Mouse (Mus musculus) thymus, adult 18-20 months (tissue): ENCODE measurements around the gene Cnnm2.

Experiments used
- DNase-seq, 2 experiments: peaks; one replicate each; pipeline ENCODE4 v3.0.0; 2022; ENCODE audit warnings: mixed read lengths in 2 of 2

The Cnnm2 gene

DNA sequence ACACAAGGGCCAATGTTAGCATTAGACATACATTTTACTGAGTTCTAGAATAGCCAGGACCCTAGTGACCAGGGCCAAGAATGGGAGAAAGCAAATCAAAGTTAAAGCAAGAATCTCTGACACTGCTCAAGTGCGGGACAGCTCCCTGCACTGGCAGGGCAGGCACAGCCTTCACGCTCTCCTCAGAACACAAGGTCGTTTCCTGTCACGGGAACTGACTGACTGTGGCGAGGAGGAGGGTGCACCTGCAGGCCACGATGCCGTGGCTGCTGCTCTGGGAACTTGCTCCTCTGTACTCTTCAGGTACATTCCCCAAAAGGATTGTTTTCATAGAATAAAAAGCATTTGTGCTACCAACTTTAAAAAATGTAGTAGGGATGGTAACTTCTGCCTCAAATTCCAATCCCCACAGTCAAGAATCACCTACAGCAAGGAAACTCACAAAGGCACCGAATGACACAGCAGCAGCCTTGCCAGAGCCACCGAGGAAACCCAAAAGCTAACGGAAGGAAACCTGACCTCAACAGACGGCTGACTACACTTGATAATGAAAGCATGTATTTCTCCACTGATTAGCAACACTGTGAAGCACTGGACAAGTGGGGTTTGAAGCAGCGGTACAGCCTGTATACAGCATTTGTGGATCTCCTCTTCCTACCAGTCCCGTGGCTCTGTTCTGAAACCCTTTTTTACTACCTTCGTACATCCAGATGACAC is 126.6 kb downstream of the Cnnm2 start:
- DNase-seq, result peak; percentile 65 to 74

- DNase-seq, result no peak
These were observed 128.3 kb downstream of the Cnnm2 start for GRCm38 (mm10) chr19:46889666-46890065.

DNA sequence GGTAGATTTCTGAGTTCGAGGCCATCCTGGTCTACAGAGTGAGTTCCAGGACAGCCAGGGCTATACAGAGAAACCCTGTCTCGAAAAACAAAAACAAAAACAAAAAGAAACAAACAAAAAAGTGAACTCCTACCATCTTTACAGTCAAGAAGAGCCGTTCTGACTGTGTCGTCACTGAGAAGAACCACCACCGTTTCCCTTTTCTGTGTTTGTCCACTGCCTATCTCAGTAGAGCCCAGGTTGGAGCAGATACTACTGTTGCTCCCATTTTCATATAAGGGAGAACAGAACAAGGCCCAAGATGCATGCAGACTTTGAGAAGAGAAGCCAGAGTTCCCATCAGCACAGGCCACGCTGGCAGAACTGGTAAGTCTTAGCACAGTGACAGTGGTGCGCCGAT is 129.3 kb downstream of the Cnnm2 start:
- no peak for DNase-seq

DNA sequence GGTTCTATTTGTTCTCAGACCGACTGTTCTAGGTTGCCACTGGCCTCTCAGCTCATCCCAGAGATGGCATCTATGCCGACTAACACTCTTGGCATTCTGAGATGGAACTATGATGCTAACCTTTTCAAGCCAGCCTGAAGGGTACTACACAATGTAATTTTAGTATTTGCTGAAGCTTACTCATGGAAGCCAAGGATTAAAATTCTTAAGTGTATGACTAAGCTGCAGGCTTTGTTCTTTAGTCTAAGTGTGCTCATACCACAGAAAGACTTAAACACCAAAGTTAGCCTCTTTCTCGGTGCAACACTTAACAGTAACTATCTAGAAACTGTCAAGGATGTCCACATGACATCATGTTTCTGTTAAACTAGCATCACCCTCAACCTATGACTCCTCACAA is 131.5 kb downstream of the Cnnm2 start:
- no peak for DNase-seq

DNA sequence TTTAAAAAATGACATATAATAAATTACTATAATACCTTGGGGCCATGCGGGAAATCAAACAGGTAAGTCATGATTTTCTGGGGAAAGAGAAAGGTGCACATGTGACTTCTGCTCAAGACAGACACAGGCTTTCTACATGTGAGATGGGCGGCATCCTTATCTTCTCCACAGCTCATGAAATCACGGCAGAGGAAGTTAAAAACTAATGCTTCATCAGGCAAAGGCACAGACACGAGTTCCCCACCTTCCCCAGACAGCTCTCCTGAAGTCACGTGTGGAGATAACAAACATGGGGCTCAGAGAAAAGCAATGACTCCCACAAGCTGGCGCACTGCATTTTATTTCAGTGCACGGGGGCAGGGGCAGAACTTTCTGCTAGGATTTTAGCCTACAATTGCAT is 132.1 kb downstream of the Cnnm2 start:
- DNase-seq, result no peak

GRCm38 (mm10) chr19:46897135-46897534 is 135.7 kb downstream of the Cnnm2 start:
- DNase-seq, result no peak

GRCm38 (mm10) chr19:46898222-46898621 is 136.8 kb downstream of the Cnnm2 start:
- DNase-seq, result no peak

GRCm38 (mm10) chr19:46899306-46899705 is 137.9 kb downstream of the Cnnm2 start:
- DNase-seq, result no peak

DNA sequence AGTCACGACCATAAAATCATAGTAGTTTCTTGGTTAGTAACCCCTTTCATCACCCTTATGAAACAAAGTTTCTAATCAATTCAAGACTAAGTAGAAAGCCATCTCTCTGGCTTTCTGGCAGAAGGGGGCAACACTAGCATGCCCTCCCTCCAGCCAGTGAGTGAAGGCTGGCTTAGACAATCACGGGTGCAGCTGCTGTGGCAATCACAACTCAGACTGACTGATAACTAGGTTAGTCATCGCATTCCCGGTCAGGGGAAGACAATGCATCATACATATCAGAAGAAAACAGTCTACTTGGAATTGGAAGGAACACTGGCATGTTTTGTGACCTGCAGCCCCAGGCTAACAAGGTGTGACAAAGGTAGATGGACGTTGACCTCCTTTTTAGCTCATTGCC is 138.5 kb downstream of the Cnnm2 start:
- DNase-seq, result no peak

GRCm38 (mm10) chr19:46900786-46901185 is 139.4 kb downstream of the Cnnm2 start:
- no peak for DNase-seq

GRCm38 (mm10) chr19:46901323-46901722 is 139.9 kb downstream of the Cnnm2 start:
- no peak for DNase-seq

DNA sequence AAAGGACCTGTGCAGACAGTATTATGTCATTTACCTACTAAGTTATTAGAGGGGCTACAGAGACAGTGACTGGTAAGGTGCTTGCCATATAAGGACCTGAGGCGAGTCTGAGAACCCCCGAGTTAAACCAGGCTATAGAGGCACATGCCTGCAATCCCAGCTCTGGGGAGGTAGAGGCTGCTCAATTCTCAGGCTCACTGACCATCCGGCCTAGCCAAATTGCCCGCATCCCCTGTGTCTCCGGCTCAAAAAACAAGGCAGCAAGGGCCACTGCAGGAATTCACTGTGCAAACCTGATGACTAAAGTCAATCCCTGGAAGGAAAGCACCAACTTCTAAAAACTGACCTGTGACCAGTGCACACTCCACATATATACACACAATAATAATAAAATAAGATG is 142.0 kb downstream of the Cnnm2 start:
- DNase-seq, result no peak

DNA sequence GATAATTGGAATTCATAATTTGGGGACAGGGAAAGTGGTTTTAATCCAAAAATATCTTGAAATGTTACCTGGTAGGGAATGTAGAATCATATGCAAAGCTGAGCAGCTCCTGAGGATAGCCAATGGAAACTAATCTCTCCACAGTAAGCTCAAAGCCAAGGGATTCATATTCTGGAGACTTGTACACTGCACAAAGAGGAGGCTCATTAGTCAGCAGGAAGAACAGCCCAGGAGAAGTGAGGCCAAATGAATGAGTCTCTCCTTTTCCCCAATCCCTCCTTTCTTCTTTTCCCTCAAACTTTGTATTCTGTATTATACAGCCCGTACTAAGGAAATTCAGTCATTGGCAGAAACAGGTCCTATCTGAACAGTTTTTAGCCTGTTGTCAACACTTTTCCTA is 143.5 kb downstream of the Cnnm2 start:
- no peak for DNase-seq

- DNase-seq, result no peak
These were observed 144.0 kb downstream of the Cnnm2 start for GRCm38 (mm10) chr19:46905383-46905782.

- no peak for DNase-seq
These were observed 144.6 kb downstream of the Cnnm2 start for GRCm38 (mm10) chr19:46905971-46906370.

GRCm38 (mm10) chr19:46908207-46908606 is 146.8 kb downstream of the Cnnm2 start:
- DNase-seq, result no peak

GRCm38 (mm10) chr19:46908977-46909376 is 147.6 kb downstream of the Cnnm2 start:
- no peak for DNase-seq

DNA sequence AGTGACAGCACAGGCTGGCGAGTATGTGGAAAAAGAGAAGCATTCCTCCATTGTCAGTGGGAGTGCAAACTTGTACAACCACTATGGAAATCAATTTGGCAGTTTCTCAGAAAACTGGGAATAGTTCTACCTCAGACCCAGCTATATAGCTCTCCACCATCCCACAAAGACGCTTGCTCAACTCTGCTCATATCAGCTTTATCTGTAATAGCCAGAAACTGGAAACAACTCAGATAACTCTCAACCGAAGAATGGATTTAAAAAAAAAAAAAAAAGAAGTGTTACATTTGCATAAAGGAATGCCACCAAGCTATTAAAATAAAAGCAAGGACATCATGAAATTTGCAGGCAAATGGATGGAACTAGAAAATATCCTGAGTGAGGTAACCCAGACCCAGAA is 150.1 kb downstream of the Cnnm2 start:
- DNase-seq, result no peak

DNA sequence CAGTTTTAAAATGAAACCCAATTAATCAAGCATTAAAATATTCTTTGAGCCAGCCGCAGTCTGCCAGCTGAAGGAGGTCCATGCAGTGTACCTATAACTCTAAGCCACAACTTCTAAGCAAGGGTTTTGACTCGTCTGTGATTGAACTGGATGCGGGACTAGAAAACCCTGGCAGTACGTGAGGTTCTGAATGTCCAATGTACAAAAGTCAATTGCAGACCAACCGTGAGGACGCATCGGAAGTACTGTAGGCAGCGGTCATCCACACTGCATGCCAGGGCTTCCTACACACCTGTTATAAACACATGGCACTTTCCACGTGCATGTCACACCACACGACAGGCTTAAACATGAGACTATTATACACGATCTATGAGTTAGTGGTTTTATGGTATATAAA is 152.2 kb downstream of the Cnnm2 start:
- no peak for DNase-seq

DNA sequence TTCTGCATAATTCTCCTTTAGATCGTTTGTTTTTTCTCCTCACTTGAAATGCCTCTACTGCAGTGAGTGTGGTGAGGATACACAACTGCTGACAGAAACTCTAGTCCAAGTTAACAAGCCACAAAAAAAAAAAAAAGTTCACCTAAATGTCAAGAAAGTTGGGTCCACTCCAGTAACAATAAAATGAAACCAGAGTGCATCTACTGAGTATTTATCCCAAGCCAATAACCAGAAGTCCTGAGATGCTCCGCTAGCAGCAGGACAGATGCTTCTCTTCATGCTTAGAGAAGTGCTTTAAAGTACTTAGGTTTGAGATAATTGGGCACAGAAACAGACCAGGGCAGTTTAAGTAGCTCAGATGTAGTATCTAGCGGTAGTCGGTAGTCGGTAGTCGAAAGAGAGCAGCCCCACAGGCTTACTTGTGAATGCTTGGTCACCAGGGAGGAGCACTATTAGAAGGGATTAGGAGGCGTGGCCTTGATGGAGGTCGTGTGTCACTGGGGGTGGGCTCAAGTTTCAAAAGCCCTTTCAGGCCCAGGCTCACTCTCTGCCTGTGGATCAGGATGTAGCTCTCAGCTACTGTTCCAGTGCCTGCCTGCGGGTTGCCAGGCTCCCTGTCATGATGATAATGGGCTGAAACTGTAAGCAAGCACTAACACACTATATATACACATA is 154.1 kb downstream of the Cnnm2 start:
- DNase-seq, result no peak

DNA sequence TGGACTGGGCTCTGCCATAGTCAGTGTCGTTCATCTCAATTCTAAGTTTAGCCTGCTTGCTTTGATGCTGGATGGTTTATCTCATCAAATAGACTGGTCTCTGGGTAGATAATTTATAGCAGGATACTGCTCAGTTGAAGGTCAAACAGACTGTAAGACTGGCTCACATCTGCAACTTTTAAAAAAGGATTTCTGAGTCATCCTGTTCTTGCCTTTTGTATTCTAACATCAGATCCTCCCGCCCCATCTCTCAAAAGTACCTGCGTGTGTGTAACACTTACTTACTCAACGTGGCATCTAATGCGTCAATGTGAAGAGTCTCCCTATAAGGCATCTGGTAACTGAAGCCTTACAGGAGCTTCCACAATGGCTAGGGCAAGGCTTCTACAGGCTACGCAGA is 159.2 kb downstream of the Cnnm2 start:
- no peak for DNase-seq

DNA sequence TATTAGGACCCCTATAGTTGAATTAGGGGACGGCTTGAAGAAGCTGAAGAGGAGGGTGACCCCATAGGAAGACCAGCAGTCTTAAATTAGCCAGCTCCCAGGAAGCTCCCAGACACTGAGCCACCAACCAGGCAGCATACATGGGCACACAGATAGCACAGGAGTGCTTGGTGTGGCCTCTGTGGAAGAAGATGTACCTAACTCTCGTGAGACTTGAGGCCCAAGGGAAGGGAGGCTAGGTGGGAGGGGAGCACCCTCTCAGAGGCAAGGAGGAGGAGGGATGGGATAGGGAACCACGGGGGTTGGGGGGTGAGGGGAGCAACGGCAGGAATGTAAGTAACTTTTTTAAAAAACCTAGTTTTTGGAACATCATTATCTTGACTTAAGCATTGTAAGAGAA is 165.0 kb downstream of the Cnnm2 start:
- peak in 1 of 2 experiments; percentile 35 for DNase-seq

- DNase-seq, result peak in 1 of 2 experiments; percentile 15
These were observed 165.6 kb downstream of the Cnnm2 start for GRCm38 (mm10) chr19:46926951-46927350.

DNA sequence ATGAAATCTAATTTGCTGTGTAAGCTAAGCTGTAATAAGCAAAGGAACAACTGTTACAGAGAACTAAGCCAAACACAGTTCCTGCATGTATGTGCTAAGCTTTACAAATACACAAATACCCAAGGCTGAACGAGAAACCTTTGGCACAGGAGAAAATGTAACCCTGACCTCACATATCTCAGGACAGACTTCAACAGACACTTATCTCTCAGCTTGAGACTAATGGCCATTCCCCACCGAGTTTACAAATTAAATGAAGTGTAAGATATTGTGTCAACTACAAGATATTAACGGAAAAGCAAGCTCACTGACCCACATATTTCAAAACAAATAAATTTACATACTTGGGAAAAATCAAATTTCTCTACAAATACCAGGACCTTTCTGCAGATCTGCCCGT is 166.7 kb downstream of the Cnnm2 start:
- no peak for DNase-seq
